Mouse (Mus musculus) gastrocnemius, postnatal 14 days (tissue): Measurements from ENCODE around the gene Gm20431. TPM values are rescaled to one million over a fixed set of nuclear protein-coding genes. Genes with fewer than 3 reads are reported as not detected.
A peak's percentile ranks its signal among the peaks of the same experiment; 100 is the strongest.
"Not testable (repeated sequence)": the region's sequence is repeated elsewhere in the genome, so short reads cannot be mapped to it uniquely, and the experiment has no call there.

Experiments
- DNase-seq: peaks from one replicate; pipeline ENCODE4 v3.0.0; 2021; ENCODE audit warnings: mixed read lengths
- intact Hi-C: fragments of 180-260 bp; cut with DNase I; formaldehyde crosslinking; loops from one replicate; pipeline ENCODE4 v1.15.1; 2025; ENCODE audit warnings: low total_unique reads
- total RNA-seq, 2 experiments: library from RNA; stranded (reverse); gene quantifications; 2 replicates each; pipeline ENCODE4 v1.2.3; 2021

Gm20431 gene
- total RNA-seq, 2 experiments from 2014 or later: 10.3 to 12.3 TPM

DNA sequence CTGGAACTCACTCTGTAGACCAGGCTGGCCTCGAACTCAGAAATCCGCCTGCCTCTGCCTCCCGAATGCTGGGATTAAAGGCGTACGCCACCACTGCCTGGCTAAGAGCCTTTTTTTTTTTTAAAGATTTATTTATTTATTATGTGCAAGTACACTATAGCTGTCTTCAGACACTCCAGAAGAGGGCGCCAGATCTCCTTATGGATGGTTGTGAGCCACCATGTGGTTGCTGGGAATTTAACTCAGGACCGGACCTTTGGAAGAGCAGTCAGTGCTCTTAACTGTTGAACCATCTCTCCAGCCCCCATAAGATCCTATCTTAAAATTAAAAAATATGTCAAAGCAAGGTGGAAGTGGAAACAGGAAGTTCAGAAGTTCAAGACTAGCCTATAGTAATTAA, 48.0 kb downstream of the Gm20431 start:
- DNase-seq, intact Hi-C loops: not testable (repeated sequence)

DNA sequence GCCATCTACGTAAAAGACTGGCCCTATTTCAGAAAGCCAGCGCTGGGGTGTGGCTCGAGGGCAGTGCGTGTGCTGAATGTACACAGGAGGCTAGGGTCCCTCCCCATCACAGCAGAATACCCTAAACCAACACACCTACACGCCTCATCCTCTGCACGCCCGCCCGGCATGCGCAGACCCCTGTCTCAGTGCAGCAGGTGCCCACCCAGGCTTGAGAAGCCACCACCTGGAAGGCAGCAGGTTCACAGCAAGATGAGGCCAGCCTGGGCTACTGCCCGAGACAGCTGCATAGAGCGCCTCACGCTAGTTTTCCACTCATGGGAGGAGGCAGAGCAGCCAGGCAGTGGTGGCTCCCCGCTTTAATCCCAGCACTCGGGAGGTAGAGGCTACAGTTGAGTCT, 49.2 kb downstream of the Gm20431 start:
- no peak for DNase-seq
- intact Hi-C loops: no loop called here

DNA sequence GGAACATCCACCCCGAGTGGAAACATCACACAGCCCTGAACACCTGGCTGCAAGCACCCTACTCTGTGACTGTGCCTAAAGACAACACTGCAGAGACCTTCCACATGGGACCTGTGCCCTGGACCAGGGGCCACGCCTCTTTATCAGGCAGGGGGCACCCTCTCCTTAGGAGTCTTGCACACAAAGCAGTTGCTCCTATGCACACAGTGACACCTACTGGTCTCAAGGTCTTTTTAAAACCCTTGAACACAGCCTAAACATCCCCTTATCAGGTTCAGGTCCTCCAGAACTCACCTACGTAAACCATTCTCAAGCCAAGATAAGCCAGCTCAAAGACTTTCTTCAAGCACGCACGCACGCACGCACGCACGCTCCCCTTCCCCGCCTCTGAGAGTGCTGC, 50.0 kb downstream of the Gm20431 start:
- intact Hi-C loops: no loop called here

DNA sequence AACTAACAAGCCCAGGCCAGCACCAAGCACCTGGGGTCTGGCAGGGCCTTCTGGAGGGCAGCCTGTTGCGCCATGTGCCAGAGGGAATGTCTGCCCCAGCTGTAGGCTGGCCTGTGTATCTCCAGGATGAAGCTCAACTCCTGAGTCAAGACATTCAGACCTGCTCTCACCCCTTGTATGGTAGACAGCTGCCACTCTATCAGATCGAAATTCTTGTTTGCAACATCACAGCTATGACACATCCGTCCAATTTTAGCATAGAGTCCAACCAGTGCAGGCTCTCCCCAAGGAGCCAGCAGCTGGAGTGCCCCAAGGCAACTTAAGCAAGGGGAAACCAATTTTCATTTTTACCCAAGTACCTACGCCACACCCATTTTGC, 54.6 kb downstream of the Gm20431 start:
- DNase-seq: peak; percentile 42
- intact Hi-C loops: no loop called here

More for the DNA sequence above, 50.0 kb downstream of the Gm20431 start:
- DNase-seq: no peak

DNA sequence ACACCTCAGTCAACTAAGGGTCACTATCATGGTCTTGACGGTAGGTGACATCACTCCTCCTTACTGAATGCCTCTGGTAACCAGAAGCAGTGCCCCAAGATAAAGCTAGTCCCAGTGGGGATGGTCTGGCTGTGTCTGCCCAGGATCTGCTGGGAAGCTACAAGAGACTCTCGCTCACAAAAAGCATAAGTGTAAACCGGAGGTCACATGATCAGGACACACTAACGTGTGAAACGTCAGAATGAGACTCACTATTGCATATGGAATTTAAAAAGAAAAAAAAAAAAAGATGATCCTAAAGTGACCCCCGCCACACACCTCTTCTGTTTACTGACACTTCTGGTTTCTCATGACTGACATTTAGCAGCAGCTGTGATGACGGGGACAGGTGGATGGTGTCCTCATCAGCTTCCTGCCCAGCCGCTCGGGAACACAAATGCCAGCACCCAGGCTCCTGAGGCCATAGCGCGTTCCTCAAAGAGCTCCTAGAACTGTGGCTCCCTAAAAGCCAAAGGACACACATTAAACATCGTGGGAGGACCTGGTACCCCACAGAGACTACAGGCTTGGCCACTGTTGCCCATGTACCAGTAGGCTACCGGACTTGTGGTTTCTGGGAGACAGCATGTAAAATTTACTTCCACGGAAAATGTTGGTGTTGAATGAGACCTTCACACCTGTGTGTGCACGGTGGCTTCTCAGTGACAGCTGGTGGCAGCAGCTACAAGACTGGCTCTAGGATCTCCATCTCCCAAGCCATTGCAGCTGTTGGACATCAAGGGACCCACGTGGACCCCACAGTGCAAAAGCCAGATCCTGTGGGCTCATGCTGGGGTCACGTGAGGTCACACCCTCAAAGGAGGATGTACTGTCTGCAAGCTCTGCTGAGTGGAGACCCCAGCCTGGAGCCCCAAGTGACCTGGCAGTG, 55.2 kb downstream of the Gm20431 start:
- no peak for DNase-seq
- intact Hi-C loops: loop anchor here (2.0 kb wide), 1 partner anchor 69 kb away; no protein-coding TSS in a partner anchor

DNA sequence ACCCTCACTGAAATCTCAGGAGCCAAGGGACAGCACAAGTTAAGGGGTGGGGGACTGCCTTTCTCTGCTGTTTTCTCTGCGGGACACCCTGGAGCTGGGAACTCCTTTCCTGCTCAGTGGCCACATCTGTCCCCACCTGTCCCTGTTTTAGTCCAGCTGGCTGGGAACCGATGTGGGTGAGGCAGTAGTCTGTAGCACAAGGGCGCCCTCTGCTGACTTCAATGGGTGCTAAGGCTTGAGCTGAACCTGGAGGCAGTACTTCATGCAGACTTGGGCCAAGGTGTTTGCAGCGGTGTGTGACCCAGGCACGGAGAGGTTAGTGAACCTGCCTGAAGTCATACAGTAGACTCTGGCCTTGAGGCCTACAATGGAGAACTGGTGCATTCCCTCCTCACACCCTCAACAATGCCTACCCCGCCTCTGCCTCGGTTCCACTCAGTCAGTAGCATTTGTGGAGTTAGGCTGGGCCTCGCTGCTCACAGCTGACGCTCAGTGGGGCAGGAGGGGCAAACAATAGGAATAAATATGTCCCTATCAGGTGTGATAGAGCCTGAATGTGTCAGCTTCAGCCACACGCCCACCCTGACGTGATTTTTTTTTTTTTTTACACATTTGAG, 56.0 kb downstream of the Gm20431 start:
- DNase-seq: peak; percentile 92
- intact Hi-C loops: loop anchor here (2.0 kb wide), 1 partner anchor 68 kb away; no protein-coding TSS in a partner anchor

DNA sequence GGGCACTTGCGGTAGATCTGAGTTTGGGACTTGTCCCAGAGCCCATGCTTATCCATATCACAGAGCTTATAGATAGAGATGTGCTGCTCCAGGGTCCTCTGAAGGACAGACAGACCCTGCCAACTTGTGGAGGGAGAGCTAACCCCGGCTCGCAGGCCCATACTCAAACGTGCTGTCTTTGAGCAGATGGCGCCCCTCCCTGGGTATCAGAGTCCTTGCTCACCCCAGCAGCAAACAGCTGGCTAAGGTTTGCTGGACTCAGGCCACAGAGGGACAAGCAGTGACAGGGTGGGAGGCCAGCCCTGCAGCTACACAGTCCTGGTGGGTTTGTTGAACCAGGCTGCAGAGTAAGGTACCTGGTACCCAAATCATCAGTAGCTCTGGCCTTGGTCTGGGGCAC, 58.3 kb downstream of the Gm20431 start:
- DNase-seq: peak; percentile 58
- intact Hi-C loops: no loop called here

DNA sequence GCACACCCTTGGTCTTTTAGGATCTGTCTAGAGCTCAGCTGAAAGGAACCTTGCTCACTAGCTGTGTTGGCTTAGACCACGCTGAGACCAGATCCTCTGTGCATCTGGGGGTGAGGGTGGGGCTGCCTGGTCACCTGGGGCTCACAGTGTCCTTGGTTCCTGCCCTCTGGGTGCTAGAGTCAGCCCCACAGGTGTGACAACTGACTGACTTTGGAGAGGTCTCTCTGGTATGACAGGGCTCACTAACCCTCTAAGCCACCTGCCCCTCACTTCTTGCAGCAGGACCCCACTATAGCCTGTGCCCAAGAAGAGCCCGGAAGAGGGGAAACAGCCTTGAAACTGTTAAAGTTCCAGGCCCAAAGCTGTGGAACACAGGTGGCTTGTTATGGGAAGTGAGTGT, 58.9 kb downstream of the Gm20431 start:
- intact Hi-C loops: no loop called here
- DNase-seq: no peak

DNA sequence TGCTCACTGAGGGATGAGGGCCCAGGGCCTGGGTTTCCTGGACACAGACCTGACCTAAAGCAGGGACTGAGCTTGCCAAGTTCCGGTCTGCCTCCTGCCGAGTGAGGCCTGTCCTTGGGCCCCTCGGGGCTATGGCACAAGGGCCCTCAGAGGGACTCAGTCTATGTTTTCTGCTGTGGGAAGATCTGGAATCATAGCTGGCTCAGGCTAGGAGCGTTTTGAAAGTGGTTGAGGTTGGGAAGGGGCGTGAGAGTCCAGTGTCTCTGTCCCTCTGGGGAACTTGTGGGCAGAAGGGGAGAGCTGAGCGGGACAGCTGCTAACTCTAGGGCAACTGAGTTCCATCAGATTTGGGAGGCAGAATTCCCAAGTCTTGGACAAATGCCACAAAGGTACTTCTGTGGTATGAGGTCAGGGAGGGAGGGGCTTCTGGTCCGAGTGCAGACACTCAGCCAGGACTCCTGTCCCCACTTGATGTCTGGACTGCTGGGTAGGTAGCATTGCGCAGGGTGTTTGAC, 60.8 kb downstream of the Gm20431 start:
- intact Hi-C loops: no loop called here
- DNase-seq: no peak

DNA sequence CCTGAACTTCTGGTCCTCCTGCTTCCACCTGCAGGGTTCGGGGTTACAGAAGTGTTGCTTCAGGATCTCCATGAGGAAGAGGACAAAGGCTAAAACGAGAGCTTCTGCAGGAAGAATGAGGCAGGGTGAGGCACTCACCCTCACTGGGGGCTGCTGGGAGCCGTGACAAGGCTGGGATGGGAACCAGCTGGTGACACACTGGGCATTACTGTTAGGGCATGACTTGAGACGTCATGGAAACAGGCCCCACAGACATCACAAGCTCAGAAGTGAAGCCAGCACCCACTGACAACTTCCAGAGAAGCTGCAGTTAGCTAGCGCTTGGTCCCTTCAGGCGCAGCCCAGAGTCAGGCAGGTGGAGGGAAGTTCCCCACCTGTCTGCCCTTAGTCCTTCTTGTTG, 61.4 kb downstream of the Gm20431 start:
- intact Hi-C loops: no loop called here

DNA sequence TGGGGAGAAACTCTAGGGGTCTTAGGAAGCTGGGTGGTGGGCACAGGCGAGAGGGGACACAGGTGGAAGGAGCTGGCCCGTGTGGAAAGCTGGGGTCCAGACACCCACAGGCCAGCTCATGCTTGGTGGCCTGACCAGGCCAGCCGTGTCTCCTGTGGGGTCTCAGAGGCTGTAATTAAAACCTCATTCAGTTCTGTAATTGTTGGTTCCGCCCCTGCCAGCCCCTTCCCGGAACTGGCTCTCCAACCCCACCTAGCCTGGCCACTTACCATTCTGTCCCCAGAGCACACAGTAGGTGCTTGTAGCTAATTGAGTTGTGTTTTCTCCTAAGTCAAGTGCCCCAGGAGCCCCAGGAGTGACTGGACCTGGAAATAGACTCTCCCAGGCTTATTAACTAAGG, 62.1 kb downstream of the Gm20431 start:
- no peak for DNase-seq
- intact Hi-C loops: no loop called here

More for the DNA sequence above, 61.4 kb downstream of the Gm20431 start:
- DNase-seq: no peak

DNA sequence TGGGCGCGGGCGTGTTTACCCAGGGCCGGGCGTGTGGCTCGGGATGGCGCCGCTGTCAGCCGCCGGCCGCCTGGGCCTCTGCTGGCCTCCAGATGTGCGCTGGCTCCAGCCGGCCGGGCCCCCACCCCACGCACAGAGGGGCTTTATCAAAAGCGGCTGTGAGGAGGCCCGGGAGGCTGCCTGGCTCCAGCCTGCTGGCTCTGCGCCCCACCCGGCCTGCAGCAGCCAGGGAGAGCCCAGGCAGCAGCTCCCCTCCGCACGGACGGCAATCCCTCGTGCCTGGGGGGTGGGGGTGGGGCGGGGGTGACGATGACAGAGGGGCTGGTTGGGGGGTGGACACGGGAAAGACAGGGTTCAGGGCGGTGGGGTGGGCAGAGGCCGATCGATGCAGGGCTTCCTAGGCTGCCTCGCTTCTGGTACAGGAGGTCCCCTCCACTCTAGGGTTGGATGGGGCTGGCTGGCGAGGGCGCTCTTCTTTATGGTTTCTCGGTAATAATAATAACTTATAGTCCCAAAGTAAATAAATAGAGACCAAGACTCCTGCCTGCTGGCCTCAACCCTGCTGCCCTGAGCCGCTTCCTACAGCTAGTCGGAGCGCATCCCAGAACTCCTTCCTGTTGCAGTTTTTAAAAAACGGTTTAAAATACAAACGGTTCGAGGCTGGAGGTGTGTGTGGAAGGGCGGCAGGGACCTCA, 63.7 kb downstream of the Gm20431 start:
- peak; percentile 72 for DNase-seq
- intact Hi-C loops: no loop called here

DNA sequence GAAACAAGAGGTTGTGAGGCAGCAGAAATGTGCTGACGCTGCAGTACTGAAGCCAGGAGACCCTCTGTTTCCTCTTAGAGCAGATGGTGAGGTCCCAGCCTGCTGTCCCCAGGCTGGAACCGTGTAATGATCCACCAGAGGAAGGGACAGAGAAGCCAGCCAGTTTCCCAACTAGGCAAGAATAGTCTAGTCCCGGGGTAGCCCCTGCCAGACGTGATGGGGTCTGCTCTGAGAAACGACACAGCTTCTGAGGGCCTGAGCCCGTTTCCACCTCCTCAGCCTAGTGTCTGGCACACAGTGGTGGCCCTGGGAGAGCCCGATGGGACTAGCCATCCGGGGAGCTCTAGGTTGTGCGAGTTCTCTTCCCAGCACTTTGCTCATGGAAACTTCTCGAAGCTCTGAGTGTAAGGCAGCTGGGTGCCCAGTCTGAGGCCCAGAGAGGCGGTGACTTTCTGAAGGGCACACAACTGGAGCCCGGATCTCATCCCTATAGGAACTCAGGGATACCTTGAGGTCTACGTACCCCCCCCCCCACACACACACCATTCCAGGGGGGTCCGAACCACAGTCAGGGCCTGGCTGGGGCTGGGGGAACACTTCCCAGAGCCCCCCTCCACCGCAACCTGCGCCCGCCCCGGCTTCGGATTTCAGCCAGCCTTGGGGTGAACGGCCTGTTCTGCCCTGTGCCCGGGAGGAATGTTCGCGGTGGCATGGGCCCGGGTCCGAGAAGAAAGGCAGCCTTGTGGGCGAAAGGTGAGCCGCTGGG, 64.4 kb downstream of the Gm20431 start:
- DNase-seq: no peak
- intact Hi-C loops: no loop called here

DNA sequence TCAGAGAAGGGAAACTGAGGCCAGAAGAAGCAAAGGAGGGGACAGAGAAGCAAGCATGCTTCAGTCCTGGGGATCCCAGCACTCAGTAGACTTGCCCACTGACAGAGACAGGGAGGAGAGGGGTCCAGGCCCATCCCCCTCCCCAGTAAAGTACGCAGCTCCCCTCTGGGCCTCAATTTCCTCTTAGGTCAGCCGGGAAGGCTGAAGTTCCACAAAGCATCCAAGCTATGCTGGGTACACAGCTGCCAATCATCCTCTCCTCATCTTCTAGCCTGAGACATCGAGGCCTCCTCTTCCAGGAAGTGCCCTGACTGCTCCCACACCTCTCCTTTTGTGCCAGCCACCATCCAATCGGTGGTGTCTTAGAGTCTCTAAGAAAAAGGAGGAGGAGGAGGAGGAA, 65.0 kb downstream of the Gm20431 start:
- intact Hi-C loops: no loop called here
- no peak for DNase-seq

DNA sequence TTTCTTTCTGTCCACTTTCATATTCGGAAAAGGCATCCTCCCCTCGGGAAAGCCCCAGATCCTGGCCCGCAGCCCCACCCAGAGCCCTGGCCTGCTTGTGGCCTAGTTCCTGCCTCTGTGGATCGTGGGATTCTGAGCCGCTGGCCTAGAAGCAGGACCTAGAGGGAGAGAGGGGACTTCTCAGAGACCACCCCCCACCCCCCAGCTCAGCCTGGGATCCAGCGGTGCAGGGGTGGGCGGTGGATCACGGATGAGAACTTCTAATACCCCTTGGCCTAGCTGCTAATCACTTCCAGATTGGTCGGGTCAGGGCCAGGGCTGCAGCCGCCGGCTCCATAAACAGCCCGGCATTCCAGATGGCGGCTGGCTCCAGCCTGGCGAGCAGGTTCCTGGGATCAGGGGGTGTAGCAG, 65.5 kb downstream of the Gm20431 start:
- DNase-seq: peak; percentile 79
- intact Hi-C loops: no loop called here

DNA sequence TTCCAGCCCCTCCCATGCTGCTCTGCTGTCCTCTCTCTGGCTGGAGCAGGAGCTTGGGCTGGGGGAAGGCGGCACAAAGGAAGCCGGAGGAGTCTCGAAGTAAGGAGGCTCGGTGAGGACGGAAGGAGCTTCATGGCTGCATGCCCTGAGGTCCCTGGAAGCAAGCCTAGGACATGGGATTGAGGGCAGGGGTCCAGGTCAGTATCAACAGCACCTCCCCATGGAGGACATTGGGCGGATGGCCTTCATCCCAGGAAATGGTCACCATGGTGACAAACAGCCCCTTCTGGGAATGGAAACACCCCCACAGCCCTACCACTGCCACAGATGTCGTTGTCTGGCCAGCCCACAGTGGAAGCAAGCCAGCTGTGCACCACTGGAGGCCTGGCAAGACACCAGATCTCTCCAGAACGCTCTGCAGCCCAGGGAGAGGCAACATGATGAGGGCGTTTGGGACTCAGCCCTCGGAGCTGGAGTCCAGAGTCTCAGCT, 66.8 kb downstream of the Gm20431 start:
- DNase-seq: peak; percentile 89
- intact Hi-C loops: no loop called here

DNA sequence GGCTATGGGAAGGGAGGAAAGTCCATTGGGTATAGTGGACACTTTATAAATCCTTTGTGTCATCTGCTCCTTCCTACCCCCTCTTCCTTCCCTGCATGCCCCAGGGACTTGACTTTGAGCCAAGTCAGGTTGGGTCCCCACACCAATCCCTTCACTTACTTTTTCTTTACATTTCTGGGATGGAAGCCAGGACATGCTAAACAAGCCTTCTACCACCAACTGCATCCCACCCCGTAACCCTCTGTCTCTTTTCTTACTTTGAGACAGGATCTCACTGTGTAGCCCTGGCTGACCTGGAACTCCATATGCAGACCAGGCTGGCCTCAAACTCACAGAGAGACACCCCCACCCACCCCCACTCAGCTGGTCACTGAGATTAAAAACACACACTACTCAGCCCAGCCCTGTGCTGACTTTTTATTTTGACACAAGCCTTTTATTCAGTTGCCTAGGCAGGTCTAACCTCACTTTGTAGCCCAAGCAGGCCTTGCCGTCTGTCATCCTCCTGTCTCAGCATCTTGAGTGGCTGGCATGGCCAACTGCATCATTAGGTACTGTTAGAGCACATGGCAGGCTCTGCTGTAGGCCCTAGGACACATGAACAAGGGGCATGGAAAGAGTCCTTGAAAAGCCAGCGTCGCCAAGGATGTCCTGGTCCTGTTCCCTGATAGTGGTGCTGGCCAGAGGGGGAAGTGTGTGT, 67.6 kb downstream of the Gm20431 start:
- no peak for DNase-seq
- intact Hi-C loops: no loop called here

DNA sequence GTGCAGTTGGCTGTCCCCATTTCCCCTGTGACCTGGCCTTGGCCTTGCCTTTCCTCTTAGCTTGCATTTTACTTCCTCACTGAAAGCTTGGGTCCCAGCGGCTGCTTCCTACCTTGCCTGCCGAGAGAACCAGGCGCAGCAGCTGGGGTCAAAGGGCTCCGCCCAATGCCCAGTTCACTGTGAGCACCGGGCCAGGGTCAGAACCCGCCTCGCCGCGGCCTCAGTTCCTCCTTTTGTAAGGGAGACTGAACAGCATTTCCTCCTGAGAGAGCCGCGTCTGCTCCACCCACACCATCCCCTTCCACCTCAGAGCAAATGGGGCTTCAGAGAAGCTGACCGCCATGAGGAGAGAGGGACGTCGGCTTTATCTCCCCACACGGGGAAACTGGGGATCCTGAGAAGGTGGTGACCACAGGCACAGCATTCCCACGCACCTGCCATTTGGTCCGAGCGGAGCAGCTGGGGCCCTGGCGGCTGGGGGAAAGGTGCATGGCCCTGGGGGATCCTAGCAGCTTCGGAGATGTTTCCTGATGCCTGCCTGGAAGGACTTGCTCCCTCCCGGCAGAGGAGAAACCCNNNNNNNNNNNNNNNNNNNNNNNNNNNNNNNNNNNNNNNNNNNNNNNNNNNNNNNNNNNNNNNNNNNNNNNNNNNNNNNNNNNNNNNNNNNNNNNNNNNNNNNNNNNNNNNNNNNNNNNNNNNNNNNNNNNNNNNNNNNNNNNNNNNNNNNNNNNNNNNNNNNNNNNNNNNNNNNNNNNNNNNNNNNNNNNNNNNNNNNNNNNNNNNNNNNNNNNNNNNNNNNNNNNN, 72.3 kb downstream of the Gm20431 start:
- intact Hi-C loops: no loop called here
- DNase-seq: peak; percentile 47
